In genomic region chr13:36839111-36839510, GRCm38 (mm10) we compare ENCODE assay signal across 10 mouse cellular contexts.
"Had no signal": no experiment of that assay in that cellular context is flagged by ENCODE, and none has a peak within 500 bp of the region (broad histone marks: within the 10 kb centered on the region; RNA-seq: fewer than 3 reads in every experiment).

No protein-coding gene starts in this region.

- DNase-seq: kidney, postnatal 25 days; layer of hippocampus, adult 9-11 months; liver; lung, adult 18-20 months; lung, postnatal 10 days; lung, postnatal 36 days; retina, postnatal 1 day; right cerebral cortex, postnatal 25 days; thymus, adult 18-20 months; thymus, postnatal 36 days had no signal
